Mouse (Mus musculus) cerebellum, adult 11-12 months (tissue): ENCODE measurements at regions not wholly inside any gene's neighbourhood (a gene's known extent, or its start where the extent isn't known, plus 50 kb on each side); places are given as distances from the start of the nearest gene placed in this dataset.
"Not testable (repeated sequence)": the region's sequence is repeated elsewhere in the genome, so short reads cannot be mapped to it uniquely, and the experiment has no call there.

Experiments used
- DNase-seq: peaks from one replicate; pipeline ENCODE4 v3.0.0; 2022

GRCm38 (mm10) chr6:48341367-48341766 is 54.0 kb upstream of the Krba1 start:
- DNase-seq, result not testable (repeated sequence)

DNA sequence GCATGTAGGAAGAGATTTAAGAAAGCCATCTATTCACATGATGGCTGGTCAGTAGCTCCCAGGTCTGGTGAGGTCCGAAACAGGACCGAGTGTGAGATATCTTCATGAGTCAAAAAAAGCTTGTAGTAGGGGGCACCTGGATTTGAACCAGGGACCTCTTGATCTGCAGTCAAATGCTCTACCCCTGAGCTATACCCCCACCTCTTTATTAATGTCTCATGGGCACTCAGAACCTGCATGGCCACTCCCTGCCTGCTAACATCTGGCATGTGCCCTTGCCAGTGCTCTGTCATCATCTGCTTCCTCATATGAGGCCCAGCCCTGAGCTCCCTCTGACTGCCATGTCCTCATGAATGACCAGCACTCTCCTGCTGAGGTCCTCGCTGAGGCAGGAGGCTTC is 58.4 kb upstream of the Krba1 start:
- not testable (repeated sequence) for DNase-seq

GRCm38 (mm10) chr6:48288011-48288410 is 107.4 kb upstream of the Krba1 start:
- no peak for DNase-seq

- DNase-seq, result not testable (repeated sequence)
Observed at GRCm38 (mm10) chr6:48279646-48280045, 115.7 kb upstream of the Krba1 start.

DNA sequence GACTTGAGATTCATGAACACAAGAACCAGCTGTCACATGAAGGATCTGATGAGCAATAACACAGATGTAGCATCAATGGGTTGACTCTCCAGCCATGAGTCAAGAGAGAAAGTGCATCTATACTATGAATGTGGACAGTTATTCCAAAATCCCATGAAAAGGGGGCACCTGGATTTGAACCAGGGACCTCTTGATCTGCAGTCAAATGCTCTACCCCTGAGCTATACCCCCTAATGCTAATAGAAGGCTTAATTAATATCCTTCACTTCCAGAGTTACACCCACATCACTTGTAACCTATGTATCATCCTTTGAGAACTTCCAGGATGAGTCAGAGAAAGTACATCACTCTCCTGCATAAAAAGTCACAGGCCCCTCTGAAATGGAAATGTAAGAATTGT is 133.8 kb upstream of the Krba1 start:
- DNase-seq, result not testable (repeated sequence)

DNA sequence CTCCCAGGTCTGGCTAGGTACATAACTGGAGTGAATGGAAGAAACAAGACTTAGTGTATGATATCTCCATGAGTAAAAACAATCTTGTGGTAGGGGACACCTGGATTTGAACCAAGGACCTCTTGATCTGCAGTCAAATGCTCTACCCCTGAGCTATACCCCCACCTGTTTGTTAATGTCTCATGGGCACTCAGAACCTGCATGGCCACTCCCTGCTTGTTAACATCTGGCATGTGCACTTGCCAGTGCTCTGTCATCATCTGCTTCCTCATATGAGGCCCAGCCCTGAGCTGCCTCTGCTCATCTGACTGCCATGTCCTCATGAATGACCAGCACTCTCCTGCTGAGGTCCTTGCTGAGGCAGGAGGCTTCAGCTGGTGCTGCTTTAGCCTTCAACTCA is 142.4 kb upstream of the Krba1 start:
- not testable (repeated sequence) for DNase-seq

DNA sequence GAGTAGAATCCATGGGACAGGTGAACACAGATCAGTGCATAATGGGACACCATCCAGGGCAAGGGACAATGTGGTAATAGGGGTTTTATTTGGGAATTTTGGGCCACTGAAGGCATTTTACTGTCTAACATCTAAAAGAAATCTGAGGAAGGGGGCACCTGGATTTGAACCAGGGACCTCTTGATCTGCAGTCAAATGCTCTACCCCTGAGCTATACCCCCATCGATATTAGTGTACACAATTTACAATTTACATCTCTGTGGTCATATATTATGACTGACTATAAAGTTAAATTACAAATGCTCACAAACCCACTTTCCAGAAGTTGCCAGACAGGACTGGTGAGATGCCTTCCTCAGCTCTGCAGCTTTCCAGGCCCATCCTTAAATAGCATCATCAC is 143.4 kb upstream of the Krba1 start:
- no peak for DNase-seq

GRCm38 (mm10) chr6:48244191-48244590 is 151.2 kb upstream of the Krba1 start:
- not testable (repeated sequence) for DNase-seq

GRCm38 (mm10) chr6:48227431-48227830 is 141.0 kb upstream of the Zfp746 start:
- no peak for DNase-seq

GRCm38 (mm10) chr6:48224206-48224605 is 137.8 kb upstream of the Zfp746 start:
- DNase-seq, result no peak

DNA sequence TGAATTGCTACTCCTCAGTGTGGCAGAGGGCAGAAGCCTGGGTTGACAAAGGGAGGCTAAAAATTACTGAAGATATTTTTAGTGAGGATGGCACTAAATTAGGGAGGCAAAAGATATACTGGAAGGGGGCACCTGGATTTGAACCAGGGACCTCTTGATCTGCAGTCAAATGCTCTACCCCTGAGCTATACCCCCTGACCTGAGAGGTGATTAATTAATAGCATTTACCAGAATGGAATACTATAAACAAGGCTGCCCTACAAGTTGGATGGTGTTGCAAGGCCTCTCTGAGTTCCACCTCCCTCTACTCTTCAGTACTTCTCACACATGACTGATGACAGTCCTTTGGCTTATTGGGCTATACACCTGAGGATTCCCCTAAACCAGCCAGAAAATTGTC is 136.6 kb upstream of the Zfp746 start:
- DNase-seq, result no peak

- DNase-seq, result peak; percentile 47
Observed at GRCm38 (mm10) chr6:48221806-48222205, 135.4 kb upstream of the Zfp746 start.

- no peak for DNase-seq
Observed at GRCm38 (mm10) chr6:48215212-48215611, 128.8 kb upstream of the Zfp746 start.

- DNase-seq, result no peak
Observed at GRCm38 (mm10) chr6:48209739-48210138, 123.3 kb upstream of the Zfp746 start.

DNA sequence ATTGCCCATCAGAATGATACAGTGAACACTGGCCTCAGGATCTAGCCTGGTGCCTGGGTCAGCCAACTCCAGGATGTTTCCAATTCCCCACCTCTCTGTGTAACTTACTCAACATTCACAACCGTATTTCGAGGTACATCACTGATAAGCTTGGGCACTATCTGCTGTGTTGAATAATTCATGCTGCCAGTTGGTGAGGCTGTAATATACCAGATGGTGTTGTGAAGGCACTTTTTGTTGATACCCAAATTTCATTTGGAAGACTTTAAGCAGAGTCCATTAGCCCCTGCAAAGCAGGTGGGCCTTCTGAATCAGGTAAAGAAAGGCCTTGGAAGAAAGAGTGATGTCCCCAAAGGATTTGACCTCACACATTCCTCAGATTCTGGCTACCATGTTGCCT is 122.7 kb upstream of the Zfp746 start:
- no peak for DNase-seq

GRCm38 (mm10) chr6:48205722-48206121 is 119.3 kb upstream of the Zfp746 start:
- no peak for DNase-seq

DNA sequence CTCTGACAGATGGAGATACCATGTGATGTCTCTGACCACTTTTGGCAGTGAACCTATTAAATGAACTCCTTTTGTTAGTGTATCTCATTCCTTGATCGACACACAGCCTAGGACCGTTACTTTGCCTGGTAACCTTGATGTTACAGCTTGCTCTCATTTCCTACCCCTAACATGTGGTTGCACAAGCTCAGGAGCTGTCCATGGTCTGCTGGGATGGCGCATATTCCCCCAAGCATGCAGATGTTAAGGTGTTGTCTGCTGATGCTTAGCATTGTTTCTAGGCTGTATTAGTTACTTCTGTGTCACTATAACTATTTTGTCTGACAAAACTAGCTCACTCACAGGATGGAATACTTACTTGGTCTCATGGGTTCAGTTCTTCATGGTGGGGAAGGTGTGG is 113.6 kb upstream of the Zfp746 start:
- DNase-seq, result no peak

- DNase-seq, result no peak
Observed at GRCm38 (mm10) chr6:48198806-48199205, 112.4 kb upstream of the Zfp746 start.

GRCm38 (mm10) chr6:48197696-48198378 is 111.4 kb upstream of the Zfp746 start:
- DNase-seq, result no peak

DNA sequence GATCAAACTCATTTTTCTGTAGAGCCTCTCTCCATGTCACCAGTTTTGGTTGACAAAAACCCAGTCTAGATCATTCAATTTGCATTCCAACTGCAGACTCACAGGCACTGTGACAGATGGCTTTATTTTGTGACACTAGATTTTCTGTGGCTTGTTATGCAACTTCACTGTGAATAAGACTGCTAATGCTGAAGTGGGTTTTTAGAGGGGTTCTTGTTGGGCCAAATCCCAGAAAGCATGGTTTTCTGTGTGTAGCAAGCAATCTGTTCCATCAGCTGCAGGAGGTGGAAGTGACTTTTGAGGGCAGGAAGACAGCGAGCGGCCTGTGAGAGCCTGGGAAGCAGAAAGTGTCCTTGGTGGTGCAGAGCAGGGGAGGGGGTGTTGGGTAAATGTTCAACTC is 102.0 kb upstream of the Zfp746 start:
- not testable (repeated sequence) for DNase-seq

GRCm38 (mm10) chr6:48185311-48185710 is 98.9 kb upstream of the Zfp746 start:
- no peak for DNase-seq

GRCm38 (mm10) chr6:48178360-48179120 is 92.1 kb upstream of the Zfp746 start:
- DNase-seq, result peak; percentile 24

DNA sequence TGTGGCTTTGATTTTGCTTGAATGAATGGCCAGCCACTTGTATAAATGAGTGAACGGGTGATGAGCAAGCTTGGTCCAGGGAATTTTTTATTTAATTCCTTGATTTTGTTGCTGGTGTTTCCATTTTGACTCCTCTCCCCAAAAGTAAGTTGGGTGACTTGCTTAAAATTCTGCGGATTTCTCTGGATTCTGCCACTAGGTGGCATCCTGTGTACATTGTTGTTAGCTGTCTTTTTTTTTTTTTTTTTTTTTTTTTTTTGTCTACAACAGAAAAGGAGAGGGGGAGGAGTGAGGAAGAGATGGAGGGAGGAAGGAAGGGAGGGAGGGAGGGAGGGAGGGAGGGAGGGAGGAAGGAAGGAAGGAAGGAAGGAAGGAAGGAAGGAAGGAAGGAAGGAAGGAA is 91.5 kb upstream of the Zfp746 start:
- peak; percentile 59 for DNase-seq

GRCm38 (mm10) chr6:48175234-48175633 is 88.8 kb upstream of the Zfp746 start:
- DNase-seq, result no peak

DNA sequence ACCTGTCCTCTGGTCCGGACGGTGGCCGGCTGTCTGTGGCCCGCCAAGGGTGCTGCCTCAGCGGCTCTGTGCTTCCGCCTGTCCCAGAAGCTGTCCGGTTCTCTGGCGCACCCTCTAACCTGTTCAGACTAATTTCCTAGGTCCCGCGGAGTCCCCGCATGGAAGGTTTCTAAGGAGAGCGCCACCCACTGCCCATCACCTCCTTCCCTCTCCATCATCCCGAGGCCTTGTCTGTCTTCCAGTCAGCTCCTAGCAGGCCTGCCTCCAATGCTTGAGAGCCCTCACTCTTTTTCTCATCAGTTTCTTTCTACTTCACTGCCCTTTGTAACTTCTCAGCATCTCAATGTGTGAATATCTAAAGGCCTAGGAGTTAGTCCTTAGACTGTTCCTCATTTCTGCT is 86.4 kb upstream of the Zfp746 start:
- not testable (repeated sequence) for DNase-seq
